Mouse (Mus musculus): ENCODE data around the gene Cyld.
"Not testable (repeated sequence)": the region's sequence is repeated elsewhere in the genome, so short reads cannot be mapped to it uniquely, and the experiment has no call there.

Gene Cyld

GRCm38 (mm10) chr8:88696721-88697641 is at the start of gene Cyld:
Gene Cyld, plus strand, starts transcription at chr8:88697028.
- peak; percentile 96 for DNase-seq (ENCODE audit: low spot score)

GRCm38 (mm10) chr8:88648322-88648721 is 48.5 kb upstream of the Cyld start:
- DNase-seq (ENCODE audit: low spot score): no peak

- DNase-seq (ENCODE audit: low spot score): no peak
Measured at GRCm38 (mm10) chr8:88650016-88650708, 46.7 kb upstream of the Cyld start.

GRCm38 (mm10) chr8:88651122-88651521 is 45.7 kb upstream of the Cyld start:
- not testable (repeated sequence) for DNase-seq (ENCODE audit: low spot score)

- no peak for DNase-seq (ENCODE audit: low spot score)
Measured at GRCm38 (mm10) chr8:88655334-88655733, 41.5 kb upstream of the Cyld start.

GRCm38 (mm10) chr8:88659873-88660272 is 37.0 kb upstream of the Cyld start:
- no peak for DNase-seq (ENCODE audit: low spot score)

GRCm38 (mm10) chr8:88662401-88662821 is 34.4 kb upstream of the Cyld start:
- DNase-seq (ENCODE audit: low spot score): no peak

- no peak for DNase-seq (ENCODE audit: low spot score)
Measured at GRCm38 (mm10) chr8:88664121-88664520, 32.7 kb upstream of the Cyld start.

GRCm38 (mm10) chr8:88664947-88665346 is 31.9 kb upstream of the Cyld start:
- DNase-seq (ENCODE audit: low spot score): no peak

- DNase-seq (ENCODE audit: low spot score): no peak
Measured at GRCm38 (mm10) chr8:88666435-88666834, 30.4 kb upstream of the Cyld start.

- DNase-seq (ENCODE audit: low spot score): no peak
Measured at GRCm38 (mm10) chr8:88668400-88669086, 28.3 kb upstream of the Cyld start.

- DNase-seq (ENCODE audit: low spot score): no peak
Measured at GRCm38 (mm10) chr8:88670782-88671181, 26.0 kb upstream of the Cyld start.

- no peak for DNase-seq (ENCODE audit: low spot score)
Measured at GRCm38 (mm10) chr8:88671575-88671974, 25.3 kb upstream of the Cyld start.

GRCm38 (mm10) chr8:88673859-88674258 is 23.0 kb upstream of the Cyld start:
- no peak for DNase-seq (ENCODE audit: low spot score)

GRCm38 (mm10) chr8:88675372-88676165 is 21.3 kb upstream of the Cyld start:
- no peak for DNase-seq (ENCODE audit: low spot score)

GRCm38 (mm10) chr8:88677071-88677470 is 19.8 kb upstream of the Cyld start:
- DNase-seq (ENCODE audit: low spot score): no peak

- no peak for DNase-seq (ENCODE audit: low spot score)
Measured at GRCm38 (mm10) chr8:88680566-88680965, 16.3 kb upstream of the Cyld start.

- DNase-seq (ENCODE audit: low spot score): no peak
Measured at GRCm38 (mm10) chr8:88681046-88681445, 15.8 kb upstream of the Cyld start.

GRCm38 (mm10) chr8:88683656-88684289 is 13.1 kb upstream of the Cyld start:
- no peak for DNase-seq (ENCODE audit: low spot score)

GRCm38 (mm10) chr8:88686226-88686905 is 10.5 kb upstream of the Cyld start:
- DNase-seq (ENCODE audit: low spot score): no peak

- DNase-seq (ENCODE audit: low spot score): no peak
Measured at GRCm38 (mm10) chr8:88686906-88687235, 10.0 kb upstream of the Cyld start.

Data from ovary, postnatal 36 days (tissue).